Mouse (Mus musculus): Measurements from ENCODE around the gene Gpr89.

Gene Gpr89

DNA sequence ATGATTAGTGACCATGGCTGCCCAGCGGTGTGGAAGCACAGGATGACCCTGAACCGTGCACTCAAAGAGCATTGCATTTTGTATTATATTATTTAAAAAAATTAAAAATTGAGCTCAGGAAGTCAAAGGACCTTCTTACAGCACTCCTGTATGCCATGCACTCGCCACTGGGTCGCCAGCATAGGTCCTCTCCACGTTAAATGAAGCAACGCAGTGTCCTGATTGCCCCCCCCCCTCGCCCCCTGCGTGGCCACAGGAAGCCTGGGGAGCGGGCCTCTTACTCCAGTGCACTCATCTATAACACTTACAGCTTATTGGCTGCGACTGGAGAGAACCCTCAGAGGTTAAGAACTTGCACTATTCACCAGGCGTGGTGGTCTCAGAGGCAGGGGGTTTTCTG, 79.9 kb downstream of the Gpr89 start:
- no peak for DNase-seq (ENCODE audit: low read depth in 1 of 2, low spot score in 2 of 2)

DNA sequence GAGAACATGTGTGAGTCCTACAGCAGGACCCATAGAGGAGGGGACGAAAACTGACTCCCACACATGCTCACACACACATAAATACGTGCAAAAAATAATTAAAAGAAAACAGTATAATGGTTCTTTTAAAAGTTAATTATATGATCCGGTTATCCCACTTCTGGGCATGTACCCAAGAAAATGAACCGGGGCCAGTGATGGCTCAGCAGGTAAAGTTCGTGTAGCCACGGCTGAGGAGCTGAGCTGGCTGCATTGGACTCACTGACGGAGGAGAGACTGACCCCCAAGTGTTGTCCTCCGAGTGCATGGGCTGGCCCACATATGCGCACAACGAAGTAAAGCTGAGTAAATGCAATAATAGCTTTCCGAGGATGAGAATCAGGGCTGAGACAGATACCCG, 80.5 kb downstream of the Gpr89 start:
- no peak for DNase-seq (ENCODE audit: low read depth in 1 of 2, low spot score in 2 of 2)

DNA sequence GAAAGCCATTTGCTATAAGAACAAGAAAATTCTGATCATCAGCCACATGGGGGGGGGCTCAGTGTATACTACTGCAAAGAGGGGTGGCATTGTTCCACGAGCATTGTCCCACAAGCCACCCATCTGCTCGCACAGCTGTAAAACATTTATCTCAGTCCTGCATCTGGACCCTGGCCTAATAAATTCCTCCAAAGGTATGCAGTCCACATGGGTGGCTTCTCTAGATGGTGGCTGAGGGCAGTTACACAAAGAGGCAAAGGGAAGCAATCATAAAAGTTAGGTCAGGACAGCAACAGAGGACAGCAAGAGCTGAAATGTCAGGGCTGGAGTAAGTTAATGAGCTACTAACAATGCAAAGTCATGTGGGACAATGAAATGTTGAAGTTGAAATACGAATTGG, 81.4 kb downstream of the Gpr89 start:
- DNase-seq (ENCODE audit: low read depth in 1 of 2, low spot score in 2 of 2): no peak

- DNase-seq (ENCODE audit: low read depth in 1 of 2, low spot score in 2 of 2): no peak
These were observed 83.6 kb downstream of the Gpr89 start for GRCm38 (mm10) chr3:96821581-96821980.

DNA sequence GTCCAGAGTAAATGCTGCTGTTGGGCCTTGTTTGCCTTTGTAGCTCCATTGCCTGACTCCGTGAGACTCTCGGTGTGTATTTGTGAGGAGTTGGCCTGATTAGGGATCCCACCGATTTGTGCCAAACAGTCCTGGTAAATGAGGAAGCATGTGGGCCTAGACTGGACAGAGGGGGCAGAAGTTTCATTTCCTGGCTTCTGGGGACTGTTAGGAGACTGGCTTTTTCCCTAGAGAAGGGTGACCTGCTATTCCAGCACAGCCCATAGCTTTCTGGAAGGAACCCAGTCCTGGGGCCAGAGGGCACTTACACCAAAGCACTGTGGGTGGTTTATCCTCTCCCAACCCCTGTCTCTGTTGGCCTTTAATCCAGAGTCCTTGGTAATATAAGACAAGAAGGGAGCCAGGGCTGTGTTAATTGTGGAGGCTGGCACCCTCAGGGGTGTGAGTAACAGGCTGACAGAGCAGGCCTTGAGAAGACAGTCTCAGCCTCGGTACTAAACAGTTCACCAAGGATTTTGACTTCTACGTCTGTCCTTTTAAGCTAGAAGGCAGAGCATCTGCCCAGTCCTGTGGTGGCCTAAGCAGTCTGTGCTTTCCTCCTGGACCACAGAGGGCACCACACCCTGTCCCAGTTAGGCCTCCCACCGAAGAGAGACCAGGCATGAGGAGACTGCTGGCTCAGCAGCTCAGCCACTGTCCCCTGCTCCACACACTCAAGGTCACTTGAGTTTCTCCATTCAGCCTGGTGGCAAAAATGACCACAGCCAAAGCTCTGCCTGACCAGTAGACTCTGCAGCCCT, 84.8 kb downstream of the Gpr89 start:
- no peak for DNase-seq (ENCODE audit: low read depth in 1 of 2, low spot score in 2 of 2)
